Mouse (Mus musculus): ENCODE measurements around the gene P4ha3.

GRCm38 (mm10) chr7:100357856-100358255 lies 72.5 kb downstream of the P4ha3 start:
- TF ChIP-seq CTCF (IDR thresholded peaks at IDR 0.05; ENCODE audit: borderline replicate concordance, control insufficient read depth, extremely low read depth, insufficient read depth, low read length, poor library complexity) (no peak), POLR2A (IDR thresholded peaks at IDR 0.05; ENCODE audit: control insufficient read depth, extremely low read depth, insufficient read depth, low read length, poor library complexity) (no peak)
